Mouse (Mus musculus) megakaryocyte, embryonic 14.5 days (primary cell): ENCODE results near the gene BC049730.
"Not testable (repeated sequence)": the region's sequence is repeated elsewhere in the genome, so short reads cannot be mapped to it uniquely, and the experiment has no call there.

Experiments used
- FLI1 ChIP-seq: IDR thresholded peaks from 2 replicates; pipeline ENCODE4 v1.6.1; 2012; ENCODE audit warnings: low read length, inconsistent platforms, mixed read lengths
- GATA1 ChIP-seq: IDR thresholded peaks from 3 replicates; pipeline ENCODE4 v1.6.1; 2012; ENCODE audit warnings: mixed read lengths, low read length, inconsistent platforms, borderline replicate concordance

- not testable (repeated sequence) for TF ChIP-seq GATA1, FLI1
Observed at GRCm38 (mm10) chr7:24692693-24693092, 16.3 kb upstream of the BC049730 start.
